Mouse (Mus musculus): Measurements from ENCODE around the gene Myh14.

The Myh14 gene

GRCm38 (mm10) chr7:44632676-44633075 lies 38.0 kb downstream of the Myh14 start:
- no peak for DNase-seq (ENCODE audit: low spot score in 2 of 2)

DNA sequence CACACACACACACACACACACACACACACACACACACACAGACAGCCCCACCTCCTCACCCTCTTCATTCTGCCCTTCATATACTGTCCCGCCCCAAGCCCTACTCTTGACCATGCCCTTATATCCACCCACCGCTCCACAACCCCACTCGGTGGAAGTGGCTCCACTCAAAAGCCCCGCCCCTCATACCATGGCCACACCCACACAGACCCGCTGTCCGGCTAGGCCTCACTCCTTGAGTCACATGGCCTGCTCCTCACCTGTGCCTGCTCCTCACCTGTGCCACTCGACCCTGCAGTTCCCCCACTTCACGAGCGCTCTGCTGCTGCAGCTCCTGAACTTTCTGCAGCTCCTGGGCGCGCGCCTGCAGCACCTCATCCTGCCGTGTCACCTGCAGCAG lies 40.2 kb downstream of the Myh14 start:
- no peak for DNase-seq (ENCODE audit: low spot score in 2 of 2)

DNA sequence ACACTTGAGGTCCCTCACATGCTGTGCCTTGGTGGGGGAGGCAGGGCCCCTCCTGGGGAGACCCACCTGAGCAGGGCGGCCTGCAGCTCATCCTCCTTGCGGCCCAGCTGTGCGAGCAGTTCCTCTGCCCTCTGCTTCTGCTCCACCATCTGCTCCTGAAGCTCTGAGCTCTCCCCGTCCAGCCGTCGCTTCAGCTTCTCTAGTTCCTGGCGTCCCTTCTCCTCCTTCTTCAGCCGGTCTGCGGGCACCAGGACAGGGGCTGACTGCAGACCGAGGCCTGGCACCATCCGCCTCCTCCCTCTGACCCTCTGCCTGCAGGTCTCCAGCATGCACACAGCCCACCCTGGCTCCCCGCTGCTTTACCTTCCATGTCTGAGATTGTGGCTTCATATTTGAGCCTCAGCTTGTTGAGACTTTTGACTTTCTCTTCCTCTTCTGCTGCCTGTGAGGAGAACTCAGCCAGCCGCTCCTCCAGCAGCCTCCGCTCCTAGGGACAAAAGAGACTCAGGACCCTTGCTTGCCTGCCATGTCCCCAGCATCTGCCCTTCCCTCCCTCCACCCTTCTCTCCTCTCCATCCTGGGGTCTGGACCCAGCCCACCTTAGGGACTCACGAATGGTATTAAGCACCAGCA lies 42.1 kb downstream of the Myh14 start:
- no peak for DNase-seq (ENCODE audit: low spot score in 2 of 2)

DNA sequence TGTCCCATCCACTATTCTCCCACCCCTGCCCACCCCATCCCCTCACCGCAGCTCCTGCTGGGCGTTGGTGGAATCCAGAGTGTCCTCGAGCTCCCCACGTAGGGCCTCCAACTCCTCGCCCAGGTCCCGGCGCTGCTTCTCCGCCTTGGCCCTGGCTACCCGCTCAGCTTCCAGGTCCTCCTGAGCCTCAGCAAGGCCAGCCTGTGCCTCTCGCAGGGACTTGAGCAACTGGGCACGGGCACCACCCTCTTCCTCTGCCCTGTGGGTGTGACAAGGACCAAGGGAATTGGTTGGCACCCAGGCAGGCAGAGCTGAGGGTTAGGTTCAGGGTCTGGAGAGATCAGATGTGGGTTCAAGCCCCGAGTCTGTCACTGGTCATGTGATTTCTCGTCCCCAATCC lies 43.7 kb downstream of the Myh14 start:
- no peak for DNase-seq (ENCODE audit: low spot score in 2 of 2)

- no peak for DNase-seq (ENCODE audit: low spot score in 2 of 2)
Observed at GRCm38 (mm10) chr7:44626068-44626385, 44.6 kb downstream of the Myh14 start.

- no peak for DNase-seq (ENCODE audit: low spot score in 2 of 2)
Observed at GRCm38 (mm10) chr7:44625241-44626067, 45.2 kb downstream of the Myh14 start.

GRCm38 (mm10) chr7:44624828-44625227 lies 45.8 kb downstream of the Myh14 start:
- no peak for DNase-seq (ENCODE audit: low spot score in 2 of 2)

- DNase-seq (ENCODE audit: low spot score in 2 of 2) = no peak
Observed at GRCm38 (mm10) chr7:44624543-44624826, 46.2 kb downstream of the Myh14 start.

- DNase-seq (ENCODE audit: low spot score in 2 of 2) = no peak
Observed at GRCm38 (mm10) chr7:44623714-44624542, 46.7 kb downstream of the Myh14 start.

DNA sequence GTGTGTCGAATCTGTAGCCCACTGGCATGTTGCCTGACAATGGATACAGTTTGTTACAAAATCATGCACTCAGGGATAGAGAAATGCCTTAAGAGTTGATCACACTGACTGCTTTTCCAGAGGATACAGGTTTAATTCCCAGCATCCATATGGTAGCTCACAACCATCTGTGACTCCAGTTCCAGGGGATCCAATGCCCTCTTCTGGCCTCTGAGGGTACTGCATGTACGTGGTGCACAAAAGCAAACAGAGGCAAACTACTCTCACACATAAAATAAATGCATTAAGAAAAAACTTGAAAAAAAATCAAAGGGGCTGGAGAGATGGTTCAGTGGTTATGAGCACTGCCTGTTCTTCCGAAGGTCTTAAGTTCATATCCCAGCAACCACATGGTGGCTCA lies 53.6 kb downstream of the Myh14 start:
- DNase-seq (ENCODE audit: low spot score in 2 of 2) = no peak

- DNase-seq (ENCODE audit: low spot score in 2 of 2) = no peak
Observed at GRCm38 (mm10) chr7:44615987-44616386, 54.7 kb downstream of the Myh14 start.

GRCm38 (mm10) chr7:44615309-44615708 lies 55.3 kb downstream of the Myh14 start:
- no peak for DNase-seq (ENCODE audit: low spot score in 2 of 2)

DNA sequence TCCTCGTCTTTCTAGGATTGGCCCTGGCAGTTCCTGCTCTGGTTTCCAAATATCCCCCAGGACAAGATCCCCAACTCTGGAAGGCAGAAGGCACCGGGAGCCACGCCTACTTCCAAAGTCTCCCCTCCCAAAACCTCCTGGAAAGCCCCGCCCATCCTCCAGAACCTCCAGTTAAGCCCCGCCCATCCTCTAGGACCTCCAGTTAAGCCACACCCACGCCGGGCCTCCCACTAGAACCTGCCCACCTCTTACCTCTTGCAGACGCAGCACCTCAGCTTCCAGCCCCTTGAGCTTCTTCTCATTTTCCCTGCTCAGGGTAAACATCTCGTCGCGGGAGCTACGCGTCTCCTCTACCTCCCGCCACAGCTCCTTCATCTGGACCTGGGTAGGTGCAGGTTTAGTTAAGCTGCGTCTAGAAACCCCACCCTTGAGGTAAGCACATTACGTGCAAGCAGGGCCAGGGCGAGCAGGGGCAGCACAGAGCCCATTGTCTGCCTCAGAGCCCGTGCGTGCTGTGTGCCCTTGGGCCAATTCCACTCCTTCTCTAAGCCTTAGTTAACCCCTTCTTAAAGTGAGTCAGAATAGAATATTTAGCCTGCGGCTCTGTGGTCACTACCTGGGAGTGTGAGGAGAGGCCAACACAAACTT lies 56.5 kb downstream of the Myh14 start:
- no peak for DNase-seq (ENCODE audit: low spot score in 2 of 2)

DNA sequence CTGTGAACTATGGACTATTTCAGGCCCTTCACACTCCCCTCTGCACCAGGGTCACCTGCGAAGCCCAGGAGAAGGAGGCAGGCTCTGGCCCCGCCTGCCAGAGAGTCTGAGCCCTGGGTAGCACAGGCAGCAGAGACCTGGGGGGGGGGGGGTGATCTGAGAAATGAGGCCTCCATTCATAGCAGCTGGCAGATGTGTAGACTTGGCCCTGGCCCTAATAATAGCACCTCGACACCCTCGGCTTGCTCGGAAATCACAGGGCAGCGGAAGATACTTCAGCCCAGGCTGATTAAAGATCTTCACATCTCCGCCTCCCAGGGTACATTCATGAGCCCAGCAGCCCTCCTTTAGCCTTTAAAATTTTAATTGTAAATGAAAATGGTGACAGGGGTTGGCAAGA lies 58.5 kb downstream of the Myh14 start:
- DNase-seq (ENCODE audit: low spot score in 2 of 2) = no peak

DNA sequence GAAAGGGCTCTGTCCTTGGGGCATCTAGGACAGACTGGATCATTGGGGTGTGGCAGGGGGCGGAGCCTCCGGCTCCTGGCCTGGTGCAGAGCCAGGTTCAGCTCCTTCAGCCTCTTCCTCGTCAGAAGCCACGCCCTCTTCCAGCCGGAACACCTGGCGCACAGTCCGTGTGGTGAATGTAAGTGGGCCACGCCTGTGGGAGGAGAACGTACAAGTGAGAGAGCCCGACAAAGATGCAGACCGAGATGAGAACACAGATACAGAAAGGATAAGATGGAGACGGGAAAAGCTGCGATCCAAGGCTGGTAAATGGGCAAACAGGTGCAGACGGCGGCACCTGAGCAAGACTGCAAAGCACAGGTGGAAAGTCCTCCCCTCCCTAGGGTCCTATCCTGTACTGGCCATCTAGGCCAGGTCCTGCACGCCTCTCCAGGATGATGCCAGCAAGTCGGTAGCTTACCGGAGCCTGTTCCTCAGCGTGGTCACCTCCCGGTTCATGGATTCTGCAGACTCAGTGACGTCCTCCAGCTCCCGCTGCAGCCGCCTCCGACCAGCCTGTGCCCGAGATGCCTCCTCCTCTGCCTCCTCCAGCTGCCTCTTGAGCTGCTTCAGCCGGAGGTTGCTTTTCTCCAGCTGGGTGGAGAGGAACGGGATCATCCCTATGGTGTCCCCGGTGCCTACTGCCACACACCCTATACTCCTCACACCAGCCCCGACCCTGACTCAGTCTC lies 64.3 kb downstream of the Myh14 start:
- DNase-seq (ENCODE audit: low spot score in 2 of 2) = peak; percentile 50 to 65

DNA sequence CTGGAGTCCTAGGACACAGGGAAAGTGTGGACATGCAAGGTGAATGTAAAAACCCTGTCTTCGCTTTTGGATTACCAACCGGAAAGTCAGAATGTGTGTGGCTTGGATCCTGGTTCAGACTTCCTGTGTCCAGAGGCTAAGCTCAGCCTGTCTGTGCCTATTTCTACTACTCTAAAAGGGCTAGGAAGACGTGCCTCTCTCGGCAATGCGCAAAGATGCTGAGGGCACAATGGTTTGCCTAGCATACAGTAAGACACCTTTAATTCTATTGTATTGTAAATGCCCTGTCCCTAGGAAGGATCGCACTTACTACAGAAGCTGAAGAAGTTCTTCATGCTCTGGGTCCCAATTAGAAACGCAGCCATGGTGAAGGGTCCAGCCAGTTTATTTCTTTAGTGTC lies 65.2 kb downstream of the Myh14 start:
- DNase-seq (ENCODE audit: low spot score in 2 of 2) = peak in 1 of 2 experiments; percentile 9

GRCm38 (mm10) chr7:44604619-44605018 lies 66.0 kb downstream of the Myh14 start:
- no peak for DNase-seq (ENCODE audit: low spot score in 2 of 2)

- peak; percentile 31 to 43 for DNase-seq (ENCODE audit: low spot score in 2 of 2)
Observed at GRCm38 (mm10) chr7:44604139-44604606, 66.5 kb downstream of the Myh14 start.

DNA sequence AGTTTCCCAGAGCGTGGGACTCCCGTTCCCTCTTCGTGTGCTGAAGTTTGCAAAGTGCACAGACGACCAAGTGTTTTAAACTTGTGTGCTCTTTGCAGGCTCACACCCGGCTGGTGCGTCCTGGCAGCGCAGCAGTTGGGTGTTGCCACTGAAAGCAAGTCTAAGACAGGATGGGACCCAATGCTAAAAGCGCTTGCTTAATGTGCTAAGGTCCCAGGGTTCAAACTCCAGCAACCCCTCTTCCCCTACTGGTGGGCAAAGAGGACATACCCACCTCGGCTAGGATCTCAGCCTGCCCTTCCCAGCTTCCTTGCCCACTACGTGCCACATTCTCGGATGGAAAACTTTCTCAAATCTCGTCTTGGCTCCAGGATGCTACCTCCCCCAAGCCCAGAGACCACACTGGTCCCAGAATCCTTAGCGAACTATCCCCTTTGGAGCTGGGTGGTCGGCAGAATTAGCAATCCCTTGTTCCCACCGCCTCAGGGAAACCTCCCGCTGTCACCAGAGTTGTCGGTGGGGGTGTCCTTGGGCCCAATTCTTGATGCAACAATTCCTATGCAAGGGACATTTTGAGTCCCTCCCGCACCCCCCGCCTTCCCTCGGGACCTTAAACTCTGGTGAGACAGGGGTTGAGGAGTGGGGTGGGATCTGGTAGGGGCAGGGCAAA lies 67.3 kb downstream of the Myh14 start:
- peak in 1 of 2 experiments; percentile 9 for DNase-seq (ENCODE audit: low spot score in 2 of 2)

DNA sequence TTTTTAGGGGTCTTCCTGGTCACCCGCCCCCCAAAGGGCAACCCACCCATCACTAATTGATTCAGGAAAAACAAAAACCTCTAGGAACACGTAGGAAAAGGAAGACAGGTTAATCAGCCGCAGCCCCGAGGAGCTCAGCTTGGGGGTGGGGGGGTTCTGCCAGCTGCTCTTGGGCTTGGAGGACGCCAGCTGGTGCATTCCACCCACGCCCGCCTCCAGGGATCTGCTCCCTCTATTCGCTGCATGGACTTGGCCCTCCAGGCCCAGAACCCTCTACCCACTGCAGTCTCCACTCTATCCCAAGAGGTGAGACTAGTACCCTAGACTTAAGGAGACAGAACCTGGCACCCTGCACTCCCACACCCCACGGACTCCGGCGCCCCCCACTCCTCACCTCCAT lies 68.2 kb downstream of the Myh14 start:
- DNase-seq (ENCODE audit: low spot score in 2 of 2) = peak; percentile 82 to 85

DNA sequence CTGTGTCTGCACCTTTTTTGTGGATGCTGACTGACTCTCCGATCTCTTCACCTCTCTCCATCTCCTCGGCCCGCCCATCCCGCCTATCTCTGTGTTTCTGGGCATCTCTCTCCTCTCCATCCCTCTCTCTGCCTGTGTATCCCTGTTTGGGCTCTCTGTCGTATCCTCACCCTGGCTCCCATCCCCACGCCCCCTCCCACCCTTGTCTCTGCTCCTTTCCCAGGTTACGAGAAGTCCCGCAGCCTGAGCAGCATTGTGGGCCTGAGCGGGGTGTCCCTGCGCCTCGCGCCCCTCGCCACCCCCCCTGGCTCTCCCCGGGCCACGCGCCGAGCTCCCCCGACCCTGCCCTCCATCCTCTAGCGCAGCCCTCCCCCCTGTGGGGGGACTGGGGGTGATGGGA lies 69.0 kb downstream of the Myh14 start:
- DNase-seq (ENCODE audit: low spot score in 2 of 2) = no peak

Measured in right cerebral cortex, adult 2 months (tissue).